Mouse (Mus musculus) liver, embryonic 15.5 days (tissue): ENCODE measurements around the gene Eftud2. TPM values are rescaled to one million over a fixed set of nuclear protein-coding genes. Genes with fewer than 3 reads are reported as not detected.

Experiments
- ATAC-seq: fragments of 200-750 bp; cut with Nextera tagmentation; 2 replicates; pipeline ENCODE4 v1.8.0; 2017; ENCODE audit warnings: moderate number of reproducible peaks, mild to moderate bottlenecking, moderate library complexity; ENCODE audit not compliant: insufficient read depth
- H3K27ac ChIP-seq: fragments of 300-500 bp; sonication (generic); replicated peaks from 2 replicates; pipeline ENCODE4 v1.5.1; 2015; ENCODE audit warnings: mild to moderate bottlenecking, inconsistent platforms
- H3K27me3 ChIP-seq: fragments of 300-500 bp; sonication (generic); 2 replicates; pipeline ENCODE4 v1.6.1; 2015; ENCODE audit warnings: mild to moderate bottlenecking, inconsistent platforms
- H3K36me3 ChIP-seq: fragments of 300-500 bp; sonication (generic); replicated peaks from 2 replicates; pipeline ENCODE4 v1.6.1; 2015; ENCODE audit warnings: moderate library complexity, mild to moderate bottlenecking, inconsistent platforms
- H3K4me1 ChIP-seq: fragments of 300-500 bp; sonication (generic); replicated peaks from 2 replicates; pipeline ENCODE4 v1.6.1; 2015; ENCODE audit warnings: inconsistent platforms
- H3K4me2 ChIP-seq: fragments of 300-500 bp; sonication (generic); 2 replicates; pipeline ENCODE4 v1.6.1; 2015; ENCODE audit warnings: moderate library complexity, mild to moderate bottlenecking, inconsistent platforms
- H3K4me3 ChIP-seq: fragments of 300-500 bp; sonication (generic); replicated peaks from 2 replicates; pipeline ENCODE4 v1.5.1; 2015; ENCODE audit warnings: mild to moderate bottlenecking, inconsistent platforms
- H3K9ac ChIP-seq: fragments of 300-500 bp; sonication (generic); 2 replicates; pipeline ENCODE4 v1.6.1; 2015; ENCODE audit warnings: moderate library complexity, mild to moderate bottlenecking, inconsistent platforms
- H3K9me3 ChIP-seq: fragments of 300-500 bp; sonication (generic); replicated peaks from 2 replicates; pipeline ENCODE4 v1.6.1; 2016; ENCODE audit warnings: inconsistent platforms
- WGBS: fragments of 180-500 bp; shearing (Covaris S2); methylation state at CpG from one replicate; pipeline ENCODE4 v1.1.7; 2015; ENCODE audit warnings: mixed read lengths; ENCODE audit not compliant: insufficient replicate concordance; 5-methylcytosine and 5-hydroxymethylcytosine counted together
- polyA plus RNA-seq: library from polyadenylated mRNA; unstranded; fragments of >200 nt; fragmentation: Nextera tagmentation; extraction: Ambion mirVana; gene quantifications from 2 replicates; pipeline ENCODE4 v1.2.1, GENCODE M21; 2015

Gene Eftud2
- polyA plus RNA-seq, 1 experiment from 2014 or later: 106 TPM

GRCm38 (mm10) chr11:102835549-102835948 lies 45.2 kb downstream of the Eftud2 start, which contains the start of gene Higd1b:
Gene Higd1b, plus strand, starts transcription at chr11:102835849.
- 60% methylated on average over 4 of the region's 4 CpGs for WGBS
- H3K27ac ChIP-seq: no peak within 1 kb of the TSS
- H3K9ac ChIP-seq: no peak within 1 kb of the TSS
- H3K4me3 ChIP-seq: no peak within 1 kb of the TSS
- no peak for ATAC-seq
- H3K4me1 ChIP-seq: no peaks in the 10 kb centered on the region
- peaks cover 4% of the 10 kb centered on the region; the same call in 1 of the 2 replicates for H3K27me3 ChIP-seq
- no peak within 1 kb of the TSS for H3K4me2 ChIP-seq
- H3K9me3 ChIP-seq: no peaks in the 10 kb centered on the region
- peaks cover 42% of the 10 kb centered on the region for H3K36me3 ChIP-seq

- peaks cover 28% of the 10 kb centered on the region for H3K36me3 ChIP-seq
- H3K4me3 ChIP-seq: no peak overlapping the region
- no peaks in the 10 kb centered on the region for H3K9me3 ChIP-seq
- no peak for ATAC-seq
- WGBS: 81% methylated on average over 10 of the region's 10 CpGs
- no peak overlapping the region for H3K4me2 ChIP-seq
- H3K9ac ChIP-seq: no peak overlapping the region
- no peaks in the 10 kb centered on the region for H3K4me1 ChIP-seq
- H3K27ac ChIP-seq: no peak overlapping the region
- peaks cover 4% of the 10 kb centered on the region; the same call in 1 of the 2 replicates for H3K27me3 ChIP-seq
Measured at GRCm38 (mm10) chr11:102834219-102834618, 46.6 kb downstream of the Eftud2 start.

- peaks cover 14% of the 10 kb centered on the region for H3K36me3 ChIP-seq
- H3K4me2 ChIP-seq: no peak overlapping the region
- no peaks in the 10 kb centered on the region for H3K4me1 ChIP-seq
- H3K27me3 ChIP-seq: peaks cover 4% of the 10 kb centered on the region; the same call in 1 of the 2 replicates
- ATAC-seq: no peak
- H3K4me3 ChIP-seq: no peak overlapping the region
- H3K27ac ChIP-seq: no peak overlapping the region
- 59% methylated on average over 18 of the region's 18 CpGs for WGBS
- H3K9ac ChIP-seq: no peak overlapping the region
- no peaks in the 10 kb centered on the region for H3K9me3 ChIP-seq
Measured at GRCm38 (mm10) chr11:102832700-102833297, 48.0 kb downstream of the Eftud2 start.

- 51% methylated on average over 4 of the region's 4 CpGs for WGBS
- H3K9ac ChIP-seq: no peak overlapping the region
- H3K4me2 ChIP-seq: no peak overlapping the region
- no peaks in the 10 kb centered on the region for H3K9me3 ChIP-seq
- no peaks in the 10 kb centered on the region for H3K4me1 ChIP-seq
- no peaks in the 10 kb centered on the region for H3K36me3 ChIP-seq
- no peak for ATAC-seq
- H3K27me3 ChIP-seq: peaks cover 5% of the 10 kb centered on the region; the same call in 1 of the 2 replicates
- H3K4me3 ChIP-seq: no peak overlapping the region
- no peak overlapping the region for H3K27ac ChIP-seq
Measured at GRCm38 (mm10) chr11:102830276-102830675, 50.5 kb downstream of the Eftud2 start.

GRCm38 (mm10) chr11:102827097-102827496 lies 53.7 kb downstream of the Eftud2 start:
- no peaks in the 10 kb centered on the region for H3K4me1 ChIP-seq
- no peaks in the 10 kb centered on the region for H3K9me3 ChIP-seq
- no peak overlapping the region for H3K4me2 ChIP-seq
- 38% methylated on average over 4 of the region's 4 CpGs for WGBS
- H3K36me3 ChIP-seq: no peaks in the 10 kb centered on the region
- H3K27ac ChIP-seq: no peak overlapping the region
- no peak for ATAC-seq
- H3K27me3 ChIP-seq: peaks cover 27% of the 10 kb centered on the region
- H3K9ac ChIP-seq: no peak overlapping the region
- H3K4me3 ChIP-seq: no peak overlapping the region

- Histone ChIP-seq H3K4me1 (no peaks in the 10 kb centered on the region), H3K4me3 (no peak overlapping the region), H3K9ac (no peak overlapping the region), H3K27ac (no peak overlapping the region), H3K36me3 (no peaks in the 10 kb centered on the region), H3K9me3 (no peaks in the 10 kb centered on the region), H3K4me2 (no peak overlapping the region), H3K27me3 (peaks cover 31% of the 10 kb centered on the region)
- no peak for ATAC-seq
- WGBS: 68% methylated on average over 2 of the region's 2 CpGs
Measured at GRCm38 (mm10) chr11:102826476-102826875, 54.3 kb downstream of the Eftud2 start.

GRCm38 (mm10) chr11:102821231-102821630 lies 59.6 kb downstream of the Eftud2 start:
- H3K4me3 ChIP-seq: no peak overlapping the region
- no peak overlapping the region for H3K27ac ChIP-seq
- peaks cover 11% of the 10 kb centered on the region for H3K4me1 ChIP-seq
- no peak for ATAC-seq
- H3K9me3 ChIP-seq: no peaks in the 10 kb centered on the region
- WGBS: 31% methylated on average over 6 of the region's 6 CpGs
- H3K27me3 ChIP-seq: peaks cover 79% of the 10 kb centered on the region
- no peak overlapping the region for H3K9ac ChIP-seq
- H3K36me3 ChIP-seq: no peaks in the 10 kb centered on the region
- H3K4me2 ChIP-seq: no peak overlapping the region

- no peak for ATAC-seq
- Histone ChIP-seq H3K27ac (no peak overlapping the region), H3K4me3 (no peak overlapping the region), H3K4me2 (no peak overlapping the region), H3K4me1 (peaks cover 11% of the 10 kb centered on the region), H3K9me3 (no peaks in the 10 kb centered on the region), H3K36me3 (no peaks in the 10 kb centered on the region), H3K9ac (no peak overlapping the region), H3K27me3 (peaks cover 85% of the 10 kb centered on the region)
- WGBS: 9% methylated on average over 3 of the region's 3 CpGs
Measured at GRCm38 (mm10) chr11:102820432-102820831, 60.4 kb downstream of the Eftud2 start.

- Histone ChIP-seq H3K4me1 (peaks cover 11% of the 10 kb centered on the region), H3K9me3 (no peaks in the 10 kb centered on the region), H3K4me3 (peak overlapping the region; percentile 51; the same call in 1 of the 2 replicates), H3K27me3 (peaks cover 85% of the 10 kb centered on the region), H3K4me2 (peak overlapping the region; percentile 69; the same call in 1 of the 2 replicates), H3K27ac (no peak overlapping the region), H3K9ac (no peak overlapping the region), H3K36me3 (no peaks in the 10 kb centered on the region)
- no peak for ATAC-seq
- 6% methylated on average over 14 of the region's 14 CpGs for whole genome bisulfite sequencing
Measured at GRCm38 (mm10) chr11:102819783-102820385, 60.9 kb downstream of the Eftud2 start.

GRCm38 (mm10) chr11:102819021-102819782 lies 61.6 kb downstream of the Eftud2 start, which contains the start of gene Gjc1:
Gene Gjc1, minus strand, starts transcription at chr11:102819700.
- H3K4me2 ChIP-seq: peak within 1 kb of the TSS; percentile 69
- ATAC-seq: no peak
- no peak within 1 kb of the TSS for H3K9ac ChIP-seq
- peaks cover 11% of the 10 kb centered on the region for H3K4me1 ChIP-seq
- H3K9me3 ChIP-seq: no peaks in the 10 kb centered on the region
- H3K36me3 ChIP-seq: no peaks in the 10 kb centered on the region
- under 1% methylated on average over 83 of the region's 97 CpGs for WGBS
- peak within 1 kb of the TSS; percentile 51 for H3K4me3 ChIP-seq
- no peak within 1 kb of the TSS for H3K27ac ChIP-seq
- H3K27me3 ChIP-seq: peaks cover 84% of the 10 kb centered on the region
